Mouse (Mus musculus): ENCODE measurements around the gene Micu1. TPM values are rescaled to one million over a fixed set of nuclear protein-coding genes. Genes with fewer than 3 reads are reported as not detected.

Micu1 gene
- polyA plus RNA-seq, 1 experiment from 2014 or later: 42.8 TPM

- Histone ChIP-seq H3K4me3 (ENCODE audit: low read depth, low read length) (no peak overlapping the region), H3K27ac (ENCODE audit: low read depth, low read length) (no peak overlapping the region), H3K9ac (ENCODE audit: low read depth, low read length) (no peak overlapping the region), H3K9me3 (replicated peaks; ENCODE audit: control insufficient read depth, low read length) (no peaks in the 10 kb centered on the region), H3K4me1 (ENCODE audit: control insufficient read depth, insufficient read depth, low read length) (no peaks in the 10 kb centered on the region), H3K27me3 (ENCODE audit: control insufficient read depth, insufficient read depth, low read length) (no peaks in the 10 kb centered on the region), H3K4me2 (no peak overlapping the region), H3K36me3 (ENCODE audit: control insufficient read depth, insufficient read depth, low read length) (peaks cover 3% of the 10 kb centered on the region)
- 93% methylated on average over 1 of the region's 1 CpGs for WGBS (ENCODE audit: insufficient replicate concordance)
- no peak for ATAC-seq (replicated peaks; ENCODE audit: insufficient number of reproducible peaks, low FRiP score, low TSS enrichment)
Measured at GRCm38 (mm10) chr10:59754901-59755300, 52.6 kb downstream of the Micu1 start.

- H3K27ac ChIP-seq (ENCODE audit: low read depth, low read length): no peak overlapping the region
- H3K9ac ChIP-seq (ENCODE audit: low read depth, low read length): no peak overlapping the region
- no peaks in the 10 kb centered on the region for H3K9me3 ChIP-seq (replicated peaks; ENCODE audit: control insufficient read depth, low read length)
- 92% methylated on average over 11 of the region's 11 CpGs for WGBS (ENCODE audit: insufficient replicate concordance)
- no peak overlapping the region for H3K4me2 ChIP-seq
- no peak overlapping the region for H3K4me3 ChIP-seq (ENCODE audit: low read depth, low read length)
- peaks cover 3% of the 10 kb centered on the region for H3K36me3 ChIP-seq (ENCODE audit: control insufficient read depth, insufficient read depth, low read length)
- H3K4me1 ChIP-seq (ENCODE audit: control insufficient read depth, insufficient read depth, low read length): no peaks in the 10 kb centered on the region
- H3K27me3 ChIP-seq (ENCODE audit: control insufficient read depth, insufficient read depth, low read length): no peaks in the 10 kb centered on the region
- ATAC-seq (replicated peaks; ENCODE audit: insufficient number of reproducible peaks, low FRiP score, low TSS enrichment): no peak
Measured at GRCm38 (mm10) chr10:59755681-59756080, 53.4 kb downstream of the Micu1 start.

GRCm38 (mm10) chr10:59756090-59756489 lies 53.8 kb downstream of the Micu1 start:
- no peaks in the 10 kb centered on the region for H3K9me3 ChIP-seq (replicated peaks; ENCODE audit: control insufficient read depth, low read length)
- no peak overlapping the region for H3K4me3 ChIP-seq (ENCODE audit: low read depth, low read length)
- H3K36me3 ChIP-seq (ENCODE audit: control insufficient read depth, insufficient read depth, low read length): peaks cover 3% of the 10 kb centered on the region
- WGBS (ENCODE audit: insufficient replicate concordance): 75% methylated on average over 12 of the region's 12 CpGs
- H3K27me3 ChIP-seq (ENCODE audit: control insufficient read depth, insufficient read depth, low read length): no peaks in the 10 kb centered on the region
- no peak for ATAC-seq (replicated peaks; ENCODE audit: insufficient number of reproducible peaks, low FRiP score, low TSS enrichment)
- H3K4me1 ChIP-seq (ENCODE audit: control insufficient read depth, insufficient read depth, low read length): no peaks in the 10 kb centered on the region
- no peak overlapping the region for H3K9ac ChIP-seq (ENCODE audit: low read depth, low read length)
- no peak overlapping the region for H3K4me2 ChIP-seq
- H3K27ac ChIP-seq (ENCODE audit: low read depth, low read length): no peak overlapping the region

GRCm38 (mm10) chr10:59756570-59756969 lies 54.3 kb downstream of the Micu1 start:
- Histone ChIP-seq H3K4me2 (no peak overlapping the region), H3K27me3 (ENCODE audit: control insufficient read depth, insufficient read depth, low read length) (no peaks in the 10 kb centered on the region), H3K4me1 (ENCODE audit: control insufficient read depth, insufficient read depth, low read length) (no peaks in the 10 kb centered on the region), H3K9ac (ENCODE audit: low read depth, low read length) (no peak overlapping the region), H3K36me3 (ENCODE audit: control insufficient read depth, insufficient read depth, low read length) (peaks cover 3% of the 10 kb centered on the region), H3K4me3 (ENCODE audit: low read depth, low read length) (no peak overlapping the region), H3K27ac (ENCODE audit: low read depth, low read length) (no peak overlapping the region), H3K9me3 (replicated peaks; ENCODE audit: control insufficient read depth, low read length) (no peaks in the 10 kb centered on the region)
- ATAC-seq (replicated peaks; ENCODE audit: insufficient number of reproducible peaks, low FRiP score, low TSS enrichment): no peak
- 56% methylated on average over 8 of the region's 8 CpGs for WGBS (ENCODE audit: insufficient replicate concordance)

- 83% methylated on average over 6 of the region's 6 CpGs for WGBS (ENCODE audit: insufficient replicate concordance)
Measured at GRCm38 (mm10) chr10:59764781-59765180, 62.5 kb downstream of the Micu1 start.

GRCm38 (mm10) chr10:59768369-59769079 lies 66.2 kb downstream of the Micu1 start:
- H3K4me2 ChIP-seq: peak overlapping the region; percentile 16; the same call in 1 of the 2 replicates
- WGBS (ENCODE audit: insufficient replicate concordance): 39% methylated on average over 13 of the region's 13 CpGs

More at GRCm38 (mm10) chr10:59764781-59765180, 62.5 kb downstream of the Micu1 start:
- Histone ChIP-seq H3K4me2 (no peak overlapping the region), H3K9me3 (replicated peaks; ENCODE audit: control insufficient read depth, low read length) (no peaks in the 10 kb centered on the region), H3K4me3 (ENCODE audit: low read depth, low read length) (no peak overlapping the region), H3K4me1 (ENCODE audit: control insufficient read depth, insufficient read depth, low read length) (peaks cover 10% of the 10 kb centered on the region; the same call in 1 of the 2 replicates), H3K27ac (ENCODE audit: low read depth, low read length) (no peak overlapping the region), H3K27me3 (ENCODE audit: control insufficient read depth, insufficient read depth, low read length) (no peaks in the 10 kb centered on the region), H3K36me3 (ENCODE audit: control insufficient read depth, insufficient read depth, low read length) (no peaks in the 10 kb centered on the region), H3K9ac (ENCODE audit: low read depth, low read length) (no peak overlapping the region)
- no peak for ATAC-seq (replicated peaks; ENCODE audit: insufficient number of reproducible peaks, low FRiP score, low TSS enrichment)

GRCm38 (mm10) chr10:59771375-59772048 lies 69.2 kb downstream of the Micu1 start:
- no peak overlapping the region for H3K9ac ChIP-seq (ENCODE audit: low read depth, low read length)
- H3K27ac ChIP-seq (ENCODE audit: low read depth, low read length): no peak overlapping the region
- no peak overlapping the region for H3K4me3 ChIP-seq (ENCODE audit: low read depth, low read length)
- no peak for ATAC-seq (replicated peaks; ENCODE audit: insufficient number of reproducible peaks, low FRiP score, low TSS enrichment)
- no peak overlapping the region for H3K4me2 ChIP-seq
- H3K27me3 ChIP-seq (ENCODE audit: control insufficient read depth, insufficient read depth, low read length): no peaks in the 10 kb centered on the region
- H3K4me1 ChIP-seq (ENCODE audit: control insufficient read depth, insufficient read depth, low read length): peaks cover 10% of the 10 kb centered on the region; the same call in 1 of the 2 replicates
- H3K36me3 ChIP-seq (ENCODE audit: control insufficient read depth, insufficient read depth, low read length): no peaks in the 10 kb centered on the region
- no peaks in the 10 kb centered on the region for H3K9me3 ChIP-seq (replicated peaks; ENCODE audit: control insufficient read depth, low read length)
- WGBS (ENCODE audit: insufficient replicate concordance): 88% methylated on average over 6 of the region's 6 CpGs

More at GRCm38 (mm10) chr10:59768369-59769079, 66.2 kb downstream of the Micu1 start:
- H3K4me3 ChIP-seq (ENCODE audit: low read depth, low read length): no peak overlapping the region
- H3K9me3 ChIP-seq (replicated peaks; ENCODE audit: control insufficient read depth, low read length): no peaks in the 10 kb centered on the region
- H3K27me3 ChIP-seq (ENCODE audit: control insufficient read depth, insufficient read depth, low read length): no peaks in the 10 kb centered on the region
- no peak overlapping the region for H3K9ac ChIP-seq (ENCODE audit: low read depth, low read length)
- ATAC-seq (replicated peaks; ENCODE audit: insufficient number of reproducible peaks, low FRiP score, low TSS enrichment): no peak
- H3K4me1 ChIP-seq (ENCODE audit: control insufficient read depth, insufficient read depth, low read length): peaks cover 10% of the 10 kb centered on the region; the same call in 1 of the 2 replicates
- no peaks in the 10 kb centered on the region for H3K36me3 ChIP-seq (ENCODE audit: control insufficient read depth, insufficient read depth, low read length)
- no peak overlapping the region for H3K27ac ChIP-seq (ENCODE audit: low read depth, low read length)

- 81% methylated on average over 2 of the region's 2 CpGs for WGBS (ENCODE audit: insufficient replicate concordance)
- Histone ChIP-seq H3K9ac (ENCODE audit: low read depth, low read length) (no peak overlapping the region), H3K36me3 (ENCODE audit: control insufficient read depth, insufficient read depth, low read length) (no peaks in the 10 kb centered on the region), H3K4me1 (ENCODE audit: control insufficient read depth, insufficient read depth, low read length) (peaks cover 11% of the 10 kb centered on the region), H3K27ac (ENCODE audit: low read depth, low read length) (no peak overlapping the region), H3K4me2 (no peak overlapping the region), H3K9me3 (replicated peaks; ENCODE audit: control insufficient read depth, low read length) (no peaks in the 10 kb centered on the region), H3K27me3 (ENCODE audit: control insufficient read depth, insufficient read depth, low read length) (no peaks in the 10 kb centered on the region), H3K4me3 (ENCODE audit: low read depth, low read length) (no peak overlapping the region)
- no peak for ATAC-seq (replicated peaks; ENCODE audit: insufficient number of reproducible peaks, low FRiP score, low TSS enrichment)
Measured at GRCm38 (mm10) chr10:59772049-59772397, 69.7 kb downstream of the Micu1 start.

All from heart, embryonic 11.5 days (tissue).